Mouse (Mus musculus) heart, embryonic 13.5 days (tissue): Measurements from ENCODE around the gene Gm17581. TPM values are rescaled to one million over a fixed set of nuclear protein-coding genes. Genes with fewer than 3 reads are reported as not detected.

Experiments
- ATAC-seq: fragments of 200-750 bp; cut with Nextera tagmentation; 2 replicates; pipeline ENCODE4 v1.8.0; 2017; ENCODE audit warnings: moderate TSS enrichment; ENCODE audit not compliant: insufficient number of reproducible peaks, low FRiP score, low TSS enrichment; ENCODE audit errors: extremely low read depth
- H3K27ac ChIP-seq: fragments of 300-500 bp; sonication (generic); replicated peaks from 2 replicates; pipeline ENCODE4 v1.5.1; 2015; ENCODE audit warnings: moderate library complexity, mild to moderate bottlenecking, inconsistent platforms
- H3K27me3 ChIP-seq: fragments of 300-500 bp; sonication (generic); replicated peaks from 2 replicates; pipeline ENCODE4 v1.6.1; 2015; ENCODE audit warnings: mild to moderate bottlenecking, inconsistent platforms
- H3K36me3 ChIP-seq: fragments of 300-500 bp; sonication (generic); 2 replicates; pipeline ENCODE4 v1.6.1; 2015; ENCODE audit warnings: mild to moderate bottlenecking, inconsistent platforms
- H3K4me1 ChIP-seq: fragments of 300-500 bp; sonication (generic); 2 replicates; pipeline ENCODE4 v1.6.1; 2015; ENCODE audit warnings: inconsistent platforms
- H3K4me2 ChIP-seq: fragments of 300-500 bp; sonication (generic); 2 replicates; pipeline ENCODE4 v1.6.1; 2015; ENCODE audit warnings: inconsistent platforms, mild to moderate bottlenecking, moderate library complexity
- H3K4me3 ChIP-seq: fragments of 300-500 bp; sonication (generic); 2 replicates; pipeline ENCODE4 v1.5.1; 2015; ENCODE audit warnings: moderate library complexity, mild to moderate bottlenecking, inconsistent platforms
- H3K9ac ChIP-seq: fragments of 300-500 bp; sonication (generic); 2 replicates; pipeline ENCODE4 v1.6.1; 2015; ENCODE audit warnings: inconsistent platforms, mild to moderate bottlenecking, moderate library complexity
- H3K9me3 ChIP-seq: fragments of 300-500 bp; sonication (generic); 2 replicates; pipeline ENCODE4 v1.6.1; 2016; ENCODE audit warnings: inconsistent platforms
- WGBS: fragments of 180-500 bp; shearing (Covaris S2); methylation state at CpG from one replicate; pipeline ENCODE4 v1.1.7; 2015; ENCODE audit warnings: mixed read lengths; 5-methylcytosine and 5-hydroxymethylcytosine counted together
- polyA plus RNA-seq: library from polyadenylated mRNA; unstranded; fragments of >200 nt; fragmentation: Nextera tagmentation; extraction: Ambion mirVana; gene quantifications from 2 replicates; pipeline ENCODE4 v1.2.1, GENCODE M21; 2015

Gm17581 gene
- polyA plus RNA-seq, 1 experiment from 2014 or later = not detected

- H3K27me3 ChIP-seq = peaks cover 36% of the 10 kb centered on the region
- no peaks in the 10 kb centered on the region for H3K9me3 ChIP-seq
- no peaks in the 10 kb centered on the region for H3K36me3 ChIP-seq
- ATAC-seq = no peak
- H3K4me1 ChIP-seq = no peaks in the 10 kb centered on the region
- no peak overlapping the region for H3K27ac ChIP-seq
- 41% methylated on average over 13 of the region's 13 CpGs for WGBS
- H3K4me2 ChIP-seq = peak overlapping the region; percentile 42; the same call in 1 of the 2 replicates
- no peak overlapping the region for H3K4me3 ChIP-seq
- H3K9ac ChIP-seq = 0 out of 2 replicates have a peak overlapping the region, but pooled peaks have one; percentile 42
Observed at GRCm38 (mm10) chr2:155764679-155765418, 29.2 kb upstream of the Gm17581 start.

- no peak for ATAC-seq
- Histone ChIP-seq H3K27me3 (peaks cover 29% of the 10 kb centered on the region), H3K9ac (no peak overlapping the region), H3K4me2 (no peak overlapping the region), H3K27ac (no peak overlapping the region), H3K4me1 (no peaks in the 10 kb centered on the region), H3K4me3 (no peak overlapping the region), H3K9me3 (no peaks in the 10 kb centered on the region), H3K36me3 (no peaks in the 10 kb centered on the region)
- WGBS = 58% methylated on average over 14 of the region's 14 CpGs
Observed at GRCm38 (mm10) chr2:155756855-155757566, 21.3 kb upstream of the Gm17581 start.

- WGBS = 6% methylated on average over 1 of the region's 1 CpGs
- Histone ChIP-seq H3K4me1 (peaks cover 7% of the 10 kb centered on the region), H3K27me3 (peaks cover 34% of the 10 kb centered on the region), H3K36me3 (no peaks in the 10 kb centered on the region), H3K4me2 (no peak overlapping the region), H3K27ac (no peak overlapping the region), H3K4me3 (no peak overlapping the region), H3K9ac (no peak overlapping the region), H3K9me3 (no peaks in the 10 kb centered on the region)
- no peak for ATAC-seq
Observed at GRCm38 (mm10) chr2:155755746-155756145, 20.1 kb upstream of the Gm17581 start.

GRCm38 (mm10) chr2:155751014-155751786, 15.5 kb upstream of the Gm17581 start, which contains the start of gene Procr:
TSS of gene Procr (plus strand) at chr2:155751117.
- Histone ChIP-seq H3K4me2 (peak within 1 kb of the TSS; percentile 83), H3K4me3 (peak within 1 kb of the TSS; percentile 53), H3K36me3 (no peaks in the 10 kb centered on the region), H3K9me3 (no peaks in the 10 kb centered on the region), H3K4me1 (peaks cover 9% of the 10 kb centered on the region), H3K27me3 (peaks cover 26% of the 10 kb centered on the region), H3K27ac (peak within 1 kb of the TSS; percentile 39; the same call in 1 of the 2 replicates), H3K9ac (peak within 1 kb of the TSS; percentile 73)
- WGBS = 2% methylated on average over 25 of the region's 25 CpGs
- ATAC-seq = peak; percentile 59; the same call in 1 of the 2 replicates

GRCm38 (mm10) chr2:155749394-155749793, 13.7 kb upstream of the Gm17581 start:
- Histone ChIP-seq H3K27ac (no peak overlapping the region), H3K36me3 (no peaks in the 10 kb centered on the region), H3K4me2 (no peak overlapping the region), H3K27me3 (peaks cover 24% of the 10 kb centered on the region), H3K4me1 (peaks cover 9% of the 10 kb centered on the region), H3K4me3 (no peak overlapping the region), H3K9ac (no peak overlapping the region), H3K9me3 (no peaks in the 10 kb centered on the region)
- WGBS = 81% methylated on average over 4 of the region's 4 CpGs
- no peak for ATAC-seq

GRCm38 (mm10) chr2:155745487-155745886, 9.8 kb upstream of the Gm17581 start:
- Histone ChIP-seq H3K36me3 (no peaks in the 10 kb centered on the region), H3K4me3 (no peak overlapping the region), H3K9me3 (no peaks in the 10 kb centered on the region), H3K4me2 (no peak overlapping the region), H3K27ac (no peak overlapping the region), H3K9ac (no peak overlapping the region), H3K27me3 (no peaks in the 10 kb centered on the region), H3K4me1 (peaks cover 18% of the 10 kb centered on the region)
- no peak for ATAC-seq
- WGBS = 46% methylated on average over 3 of the region's 3 CpGs

- no peaks in the 10 kb centered on the region for H3K36me3 ChIP-seq
- no peak for ATAC-seq
- no peak overlapping the region for H3K9ac ChIP-seq
- peak overlapping the region; percentile 73 for H3K27ac ChIP-seq
- peaks cover 18% of the 10 kb centered on the region for H3K4me1 ChIP-seq
- 0 out of 2 replicates have a peak overlapping the region, but pooled peaks have one; percentile 30 for H3K4me2 ChIP-seq
- WGBS = 68% methylated on average over 9 of the region's 9 CpGs
- H3K9me3 ChIP-seq = no peaks in the 10 kb centered on the region
- no peaks in the 10 kb centered on the region for H3K27me3 ChIP-seq
- H3K4me3 ChIP-seq = no peak overlapping the region
Observed at GRCm38 (mm10) chr2:155743351-155743750, 7.7 kb upstream of the Gm17581 start.

- H3K9ac ChIP-seq = no peak overlapping the region
- no peaks in the 10 kb centered on the region for H3K27me3 ChIP-seq
- peak; percentile 78 for ATAC-seq
- H3K4me2 ChIP-seq = peak overlapping the region; percentile 30; the same call in 1 of the 2 replicates
- H3K4me1 ChIP-seq = peaks cover 18% of the 10 kb centered on the region
- H3K36me3 ChIP-seq = no peaks in the 10 kb centered on the region
- H3K4me3 ChIP-seq = no peak overlapping the region
- 39% methylated on average over 12 of the region's 12 CpGs for WGBS
- H3K9me3 ChIP-seq = no peaks in the 10 kb centered on the region
- peak overlapping the region; percentile 73 for H3K27ac ChIP-seq
Observed at GRCm38 (mm10) chr2:155742931-155743337, 7.3 kb upstream of the Gm17581 start.

GRCm38 (mm10) chr2:155742211-155742610, 6.5 kb upstream of the Gm17581 start:
- peaks cover 18% of the 10 kb centered on the region for H3K4me1 ChIP-seq
- peak; percentile 38; the same call in 1 of the 2 replicates for ATAC-seq
- no peaks in the 10 kb centered on the region for H3K36me3 ChIP-seq
- no peaks in the 10 kb centered on the region for H3K9me3 ChIP-seq
- no peak overlapping the region for H3K4me3 ChIP-seq
- 33% methylated on average over 11 of the region's 11 CpGs for WGBS
- H3K27ac ChIP-seq = peak overlapping the region; percentile 73
- peak overlapping the region; percentile 30; the same call in 1 of the 2 replicates for H3K4me2 ChIP-seq
- H3K27me3 ChIP-seq = no peaks in the 10 kb centered on the region
- H3K9ac ChIP-seq = no peak overlapping the region

- H3K9ac ChIP-seq = no peak overlapping the region
- H3K9me3 ChIP-seq = no peaks in the 10 kb centered on the region
- H3K4me3 ChIP-seq = no peak overlapping the region
- ATAC-seq = no peak
- no peak overlapping the region for H3K27ac ChIP-seq
- peaks cover 9% of the 10 kb centered on the region for H3K4me1 ChIP-seq
- no peaks in the 10 kb centered on the region for H3K36me3 ChIP-seq
- 74% methylated on average over 9 of the region's 9 CpGs for WGBS
- H3K27me3 ChIP-seq = no peaks in the 10 kb centered on the region
- H3K4me2 ChIP-seq = no peak overlapping the region
Observed at GRCm38 (mm10) chr2:155737803-155738202, 2.1 kb upstream of the Gm17581 start.

- ATAC-seq = no peak
- Histone ChIP-seq H3K9ac (no peak overlapping the region), H3K4me1 (peaks cover under 1% of the 10 kb centered on the region; the same call in 1 of the 2 replicates), H3K36me3 (no peaks in the 10 kb centered on the region), H3K4me2 (no peak overlapping the region), H3K27me3 (no peaks in the 10 kb centered on the region), H3K4me3 (no peak overlapping the region), H3K9me3 (no peaks in the 10 kb centered on the region), H3K27ac (no peak overlapping the region)
- WGBS = 49% methylated on average over 6 of the region's 6 CpGs
Observed at GRCm38 (mm10) chr2:155736936-155737335, 1.3 kb upstream of the Gm17581 start.
